Mouse (Mus musculus): Measurements from ENCODE around the gene Slc17a1. TPM values are rescaled to one million over a fixed set of nuclear protein-coding genes. Genes with fewer than 3 reads are reported as not detected.

The Slc17a1 gene
- total RNA-seq (2023) = not detected

GRCm38 (mm10) chr13:23867405-23867804, at the start of gene Slc17a1:
Gene Slc17a1 (plus strand): TSS chr13:23867750.

GRCm38 (mm10) chr13:23839308-23839707, 28.2 kb upstream of the Slc17a1 start, which contains the start of gene Slc17a3:
Gene Slc17a3 (plus strand): TSS chr13:23839434.

GRCm38 (mm10) chr13:23914376-23915167, 47.0 kb downstream of the Slc17a1 start, which contains the start of gene Slc17a4:
Gene Slc17a4 (minus strand): TSS chr13:23915009.

GRCm38 (mm10) chr13:23933421-23934210, 66.1 kb downstream of the Slc17a1 start, which contains the start of gene Hist1h2ba:
Gene Hist1h2ba (minus strand): TSS chr13:23934156.

GRCm38 (mm10) chr13:23934211-23934520, 66.6 kb downstream of the Slc17a1 start, which contains the start of gene Hist1h2aa:
Gene Hist1h2aa (plus strand): TSS chr13:23934462.

Other genes with a start within 250 kb of the Slc17a1 start
- gene Hist1h2be, start 246.6 kb upstream of the Slc17a1 start, total RNA-seq (2023) = 100 to 1,000 TPM; 117 to 129 TPM
- 100 to 1,000 TPM; 854 to 881 TPM for gene Hist1h1e, start 245.2 kb upstream of the Slc17a1 start, total RNA-seq (2023)
- gene Hist1h2ac, start 183.8 kb upstream of the Slc17a1 start, total RNA-seq (2023) = 10 to 100 TPM; 59.5 to 67.1 TPM
- gene Hist1h2bc, start 183.6 kb upstream of the Slc17a1 start, total RNA-seq (2023) = 100 to 1,000 TPM; 108 to 117 TPM
- 1 to 10 TPM; 2.5 to 2.9 TPM for gene Hist1h1t, start 171.9 kb upstream of the Slc17a1 start, total RNA-seq (2023)
- 100 to 1,000 TPM; 435 to 497 TPM for gene Hist1h4c, start 169.3 kb upstream of the Slc17a1 start, total RNA-seq (2023)
- 1 to 10 TPM; 7.5 to 7.9 TPM for gene Hfe, start 156.9 kb upstream of the Slc17a1 start, total RNA-seq (2023)
- 1,000 to 10,000 TPM; 1,583 to 1,684 TPM for gene Hist1h1c, start 128.9 kb upstream of the Slc17a1 start, total RNA-seq (2023)
- 100 to 1,000 TPM; 649 to 655 TPM for gene Hist1h3c, start 122.1 kb upstream of the Slc17a1 start, total RNA-seq (2023)
- 1,000 to 10,000 TPM in 1 of 2 experiments, 100 to 1,000 TPM in 1; 938 to 1,011 TPM for gene Hist1h2bb, start 121.0 kb upstream of the Slc17a1 start, total RNA-seq (2023)
- 1,000 to 10,000 TPM; 1,348 to 1,643 TPM for gene Hist1h2ab, start 116.6 kb upstream of the Slc17a1 start, total RNA-seq (2023)
- gene Hist1h3b, start 115.5 kb upstream of the Slc17a1 start, total RNA-seq (2023) = 1,000 to 10,000 TPM; 1,578 to 1,719 TPM
- gene Hist1h4b, start 110.7 kb upstream of the Slc17a1 start, total RNA-seq (2023) = 100 to 1,000 TPM; 697 to 823 TPM
- 100 to 1,000 TPM; 542 to 645 TPM for gene Hist1h4a, start 106.5 kb upstream of the Slc17a1 start, total RNA-seq (2023)
- gene Hist1h3a, start 105.4 kb upstream of the Slc17a1 start, total RNA-seq (2023) = 100 to 1,000 TPM; 941 to 991 TPM
- 100 to 1,000 TPM; 476 to 542 TPM for gene Hist1h1a, start 104.1 kb upstream of the Slc17a1 start, total RNA-seq (2023)
- not detected for gene Trim38, start 97.8 kb upstream of the Slc17a1 start, total RNA-seq (2023)
- gene Slc17a2, start 60.8 kb upstream of the Slc17a1 start, total RNA-seq (2023) = not detected
- gene Slc17a3, start 28.3 kb upstream of the Slc17a1 start, total RNA-seq (2023) = not detected
- not detected for gene Slc17a4, start 47.3 kb downstream of the Slc17a1 start, total RNA-seq (2023)
- gene Hist1h2ba, start 66.4 kb downstream of the Slc17a1 start, total RNA-seq (2023) = not detected
- gene Hist1h2aa, start 66.7 kb downstream of the Slc17a1 start, total RNA-seq (2023) = not detected
- gene Scgn, start 123.5 kb downstream of the Slc17a1 start, total RNA-seq (2023) = not detected

Measured in neutrophil, adult 83 days (primary cell).